Mouse (Mus musculus) Muller cell, postnatal 12 days (primary cell): ENCODE measurements at regions not wholly inside any gene's neighbourhood (a gene's known extent, or its start where the extent isn't known, plus 50 kb on each side); places are given as distances from the start of the nearest gene placed in this dataset.

Experiments
- DNase-seq: peaks from one replicate; pipeline ENCODE4 v3.0.0-alpha.2; 2015; ENCODE audit errors: inconsistent ontology term

- DNase-seq: no peak
Observed at GRCm38 (mm10) chr3:41857446-41857845, 115.0 kb downstream of the D3Ertd751e start.

DNA sequence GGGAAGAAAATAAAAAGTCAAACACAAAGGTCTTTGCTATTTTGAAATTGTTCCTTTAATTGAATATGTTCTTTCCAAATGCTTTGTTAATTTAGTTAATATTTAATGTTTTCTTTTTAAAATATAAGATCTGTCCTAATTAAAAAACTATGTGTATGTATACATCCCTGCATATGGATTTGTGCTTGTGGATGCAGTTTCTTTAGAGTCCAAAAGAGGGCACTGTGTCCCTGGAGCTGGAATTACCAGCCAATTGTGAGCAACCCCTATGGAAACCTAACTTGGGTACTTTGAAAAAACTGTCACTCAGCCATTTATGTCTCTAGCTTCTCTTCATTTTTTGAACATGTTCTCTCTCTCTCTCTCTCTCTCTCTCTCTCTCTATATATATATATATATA, 120.3 kb downstream of the D3Ertd751e start:
- no peak for DNase-seq

DNA sequence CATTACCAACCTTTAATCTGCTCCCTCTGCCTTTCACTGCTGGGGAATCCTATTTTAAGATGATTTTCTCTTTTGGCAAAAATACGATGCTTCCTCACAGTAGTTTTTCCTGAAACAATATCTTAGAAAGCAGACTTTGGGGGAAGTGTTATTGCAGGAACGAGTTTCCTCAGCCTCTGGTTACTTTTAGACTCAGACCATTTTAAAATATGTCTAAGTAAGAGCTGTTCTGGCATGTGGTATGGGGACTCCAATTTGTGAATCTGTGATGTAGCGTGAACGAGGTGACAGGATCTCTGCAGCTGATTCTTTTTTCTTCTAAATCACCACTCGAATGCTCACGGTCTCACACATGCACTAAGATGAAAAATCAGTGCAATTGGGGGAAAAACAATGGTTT, 166.5 kb downstream of the D3Ertd751e start:
- no peak for DNase-seq

DNA sequence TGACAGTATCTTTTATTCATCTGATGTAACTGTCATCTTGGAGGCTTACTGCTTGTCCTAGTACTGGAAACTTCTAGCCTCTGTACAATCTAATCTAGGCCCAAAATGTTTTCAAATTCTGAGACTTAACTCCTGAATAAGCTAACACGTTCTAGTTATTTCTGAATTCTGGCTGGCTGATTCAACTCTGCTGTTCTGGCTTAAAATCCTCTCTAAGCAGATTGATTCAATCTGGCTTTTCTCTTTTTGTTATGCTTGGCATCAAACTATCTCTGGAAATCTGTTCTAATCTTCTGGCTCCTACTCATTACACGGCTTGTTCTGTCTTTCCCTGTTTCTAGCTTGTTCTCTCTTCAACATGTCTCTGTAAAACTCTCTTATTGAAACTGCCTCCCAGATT, 170.8 kb downstream of the D3Ertd751e start:
- DNase-seq: no peak

GRCm38 (mm10) chr3:41939843-41940242, 197.4 kb downstream of the D3Ertd751e start:
- DNase-seq: peak; percentile 50

GRCm38 (mm10) chr3:41942964-41943363, 200.6 kb downstream of the D3Ertd751e start:
- DNase-seq: peak; percentile 56

DNA sequence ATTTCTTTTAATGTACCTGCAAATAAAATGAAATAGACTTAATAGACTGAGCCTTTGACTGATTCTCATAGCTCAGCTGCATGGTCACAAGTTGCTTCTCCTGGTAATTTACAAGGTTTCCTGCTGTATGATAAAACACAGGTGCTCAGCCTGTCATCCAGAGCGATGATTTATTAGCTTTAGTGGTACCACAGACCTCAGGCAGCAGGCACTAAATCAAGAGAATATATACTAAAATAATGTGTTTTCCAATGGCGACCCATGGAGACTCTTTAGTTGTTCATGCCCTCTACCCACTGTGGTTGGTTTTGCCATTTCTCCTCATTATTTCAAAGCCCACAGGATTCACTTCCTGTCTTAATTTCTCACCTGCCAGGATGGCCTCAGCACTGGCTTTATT, 207.0 kb downstream of the D3Ertd751e start:
- DNase-seq: no peak

DNA sequence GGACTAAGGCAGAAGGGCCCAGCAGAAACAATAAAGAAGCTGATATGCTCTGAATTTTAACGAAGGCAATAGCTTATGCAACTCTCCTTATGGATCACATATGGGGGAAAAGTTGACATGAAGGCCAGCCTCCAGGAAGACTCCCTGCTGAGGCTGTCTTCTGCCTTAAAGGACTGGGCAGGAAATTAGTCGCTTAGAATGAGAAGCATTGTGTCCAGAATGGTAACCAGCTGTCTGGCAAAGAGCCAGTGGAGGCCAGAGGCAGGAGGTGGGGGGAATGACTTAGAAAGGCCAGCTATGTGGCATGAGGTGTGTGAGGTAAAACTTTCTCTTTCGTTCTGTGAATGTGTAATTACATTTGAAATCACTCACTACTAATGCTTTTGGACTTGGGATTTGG, 215.0 kb downstream of the D3Ertd751e start:
- peak; percentile 22 for DNase-seq

GRCm38 (mm10) chr3:41960209-41960608, 217.8 kb downstream of the D3Ertd751e start:
- DNase-seq: no peak

DNA sequence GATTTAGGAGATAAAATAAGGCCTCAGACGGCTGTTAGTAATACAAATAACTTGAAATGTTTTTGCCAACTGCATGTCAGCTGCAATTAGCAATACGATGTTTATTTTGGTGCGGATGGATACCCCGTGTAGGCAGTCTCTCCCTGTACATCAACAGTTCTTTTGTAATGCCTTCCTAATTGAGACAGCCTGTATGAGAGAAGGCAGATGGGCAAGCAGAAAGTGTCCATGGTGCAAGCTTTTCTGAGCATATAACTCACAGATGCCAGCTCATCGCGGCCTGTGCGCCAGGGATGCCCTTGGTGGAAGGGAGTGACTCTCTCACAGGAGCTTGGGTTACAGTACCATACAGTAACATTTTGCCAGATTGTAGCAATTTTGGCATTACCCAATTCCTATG, 220.5 kb downstream of the D3Ertd751e start:
- peak; percentile 77 for DNase-seq

DNA sequence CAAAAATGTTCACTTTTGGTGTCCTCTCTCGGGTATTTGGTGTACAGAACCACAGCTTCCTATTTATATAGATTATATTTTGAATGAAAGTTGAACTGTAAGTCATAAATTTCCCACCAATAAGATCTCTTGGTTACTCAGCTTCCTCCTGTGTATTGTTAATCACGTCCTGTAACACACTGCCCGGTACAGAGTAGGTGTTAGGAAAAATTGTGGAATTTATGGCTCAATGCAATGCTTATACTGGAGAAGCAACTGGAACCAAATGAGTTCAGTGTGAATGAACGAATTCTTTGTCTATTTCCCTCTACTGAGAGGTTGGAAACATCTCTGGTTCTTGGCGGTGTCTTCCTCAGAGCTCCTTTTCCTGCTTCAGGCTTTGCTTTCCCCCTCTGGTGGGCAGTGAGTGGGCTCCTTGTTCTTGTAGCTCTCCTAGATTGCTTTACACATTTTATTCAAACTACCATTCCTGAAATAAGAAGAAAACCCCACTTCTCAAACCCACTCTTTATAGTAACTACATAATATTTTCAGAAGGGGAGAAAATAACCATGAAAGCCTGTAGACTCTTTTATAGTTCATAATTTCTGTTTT, 264.4 kb downstream of the D3Ertd751e start:
- DNase-seq: no peak

DNA sequence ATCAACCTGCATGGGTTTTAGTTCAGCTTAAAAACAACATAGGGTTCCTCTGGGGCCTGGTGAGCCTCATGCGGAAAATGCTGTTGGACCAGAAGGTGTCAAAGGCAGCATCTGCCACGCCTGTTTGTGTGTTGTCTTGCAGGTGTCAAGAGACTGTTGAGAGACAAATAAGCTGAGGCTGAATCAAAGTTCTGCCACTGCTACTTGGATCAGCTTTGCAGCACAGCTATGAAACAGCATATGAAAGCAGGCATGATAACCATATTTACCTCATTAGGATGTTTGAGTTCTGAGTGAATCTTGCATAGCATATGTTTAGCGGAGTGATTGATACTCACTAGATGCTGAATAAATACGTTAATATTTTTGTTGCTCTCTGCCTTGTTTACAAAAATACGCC, 280.8 kb downstream of the D3Ertd751e start:
- DNase-seq: no peak

GRCm38 (mm10) chr3:42039632-42040031, 297.2 kb downstream of the D3Ertd751e start:
- peak; percentile 34 for DNase-seq

GRCm38 (mm10) chr3:42040270-42040812, 297.9 kb downstream of the D3Ertd751e start:
- DNase-seq: no peak

- DNase-seq: no peak
Observed at GRCm38 (mm10) chr3:42040959-42041358, 298.5 kb downstream of the D3Ertd751e start.

- no peak for DNase-seq
Observed at GRCm38 (mm10) chr3:42057286-42057868, 315.0 kb downstream of the D3Ertd751e start.

- DNase-seq: peak; percentile 92
Observed at GRCm38 (mm10) chr3:42065093-42065935, 322.9 kb downstream of the D3Ertd751e start.

- DNase-seq: no peak
Observed at GRCm38 (mm10) chr3:42065962-42066361, 323.6 kb downstream of the D3Ertd751e start.

DNA sequence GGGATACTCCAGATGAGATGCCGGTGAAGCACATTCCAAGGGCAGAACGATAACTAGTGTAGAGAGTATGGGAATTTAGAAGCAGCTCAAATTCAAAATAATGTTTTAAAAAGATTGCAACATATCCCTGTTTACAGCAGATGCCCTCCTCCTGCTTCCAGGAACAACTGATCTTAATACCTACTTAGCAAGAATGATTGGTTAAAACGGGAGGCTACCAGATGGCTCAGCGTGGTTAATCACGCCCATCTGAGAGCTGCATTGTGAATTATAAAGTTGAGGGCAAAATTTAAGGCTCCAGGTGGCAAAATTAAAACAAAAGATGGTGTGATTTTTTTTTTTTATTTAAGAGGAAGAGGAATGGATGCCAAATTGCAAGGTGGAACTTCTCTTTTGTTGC, 324.6 kb downstream of the D3Ertd751e start:
- no peak for DNase-seq

- DNase-seq: no peak
Observed at GRCm38 (mm10) chr3:42074532-42075287, 332.3 kb downstream of the D3Ertd751e start.

DNA sequence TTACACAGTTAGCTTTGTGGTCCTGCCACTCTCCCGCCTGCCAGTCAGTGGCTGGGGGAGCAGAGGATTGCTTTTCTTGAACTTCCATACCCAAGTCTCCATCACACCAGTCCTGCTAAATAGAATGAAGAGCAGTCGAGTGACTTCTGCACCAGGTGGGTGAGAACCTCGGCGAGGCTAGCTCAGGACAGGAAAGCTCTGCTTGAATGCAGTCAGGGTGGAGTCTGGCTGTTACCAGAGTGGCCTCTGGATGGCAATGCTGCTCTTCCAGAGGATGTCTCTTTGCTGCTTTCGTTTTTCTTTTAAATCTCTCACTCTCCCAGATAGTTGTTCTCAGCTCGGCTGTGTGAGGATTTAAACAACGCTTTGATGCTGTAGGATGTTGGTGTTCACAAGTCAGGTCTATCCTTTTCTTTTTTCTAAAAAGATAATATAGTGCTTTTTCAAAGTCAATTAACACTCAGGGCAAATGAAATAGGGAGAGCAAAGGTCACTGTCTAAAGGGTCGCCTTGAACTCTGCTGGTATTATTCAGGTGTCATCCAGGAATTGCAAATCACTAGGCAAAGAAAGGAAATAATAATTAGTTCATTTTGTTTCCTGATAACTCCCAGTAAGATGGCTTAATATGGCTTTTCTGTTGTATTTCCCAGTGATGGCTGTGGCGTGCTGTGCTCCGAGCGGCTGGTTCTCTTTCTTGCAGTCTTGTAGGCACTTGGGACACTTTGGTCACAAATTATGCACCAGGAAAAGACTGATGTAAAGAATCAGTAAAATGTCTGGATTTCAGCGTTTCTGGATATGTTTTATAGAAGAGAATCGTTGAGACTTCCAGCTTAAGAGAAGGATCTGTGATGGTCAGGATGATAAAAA, 368.8 kb downstream of the D3Ertd751e start:
- peak; percentile 58 for DNase-seq
